Mouse (Mus musculus): ENCODE results near the gene Apoc4.

Gene Apoc4

DNA sequence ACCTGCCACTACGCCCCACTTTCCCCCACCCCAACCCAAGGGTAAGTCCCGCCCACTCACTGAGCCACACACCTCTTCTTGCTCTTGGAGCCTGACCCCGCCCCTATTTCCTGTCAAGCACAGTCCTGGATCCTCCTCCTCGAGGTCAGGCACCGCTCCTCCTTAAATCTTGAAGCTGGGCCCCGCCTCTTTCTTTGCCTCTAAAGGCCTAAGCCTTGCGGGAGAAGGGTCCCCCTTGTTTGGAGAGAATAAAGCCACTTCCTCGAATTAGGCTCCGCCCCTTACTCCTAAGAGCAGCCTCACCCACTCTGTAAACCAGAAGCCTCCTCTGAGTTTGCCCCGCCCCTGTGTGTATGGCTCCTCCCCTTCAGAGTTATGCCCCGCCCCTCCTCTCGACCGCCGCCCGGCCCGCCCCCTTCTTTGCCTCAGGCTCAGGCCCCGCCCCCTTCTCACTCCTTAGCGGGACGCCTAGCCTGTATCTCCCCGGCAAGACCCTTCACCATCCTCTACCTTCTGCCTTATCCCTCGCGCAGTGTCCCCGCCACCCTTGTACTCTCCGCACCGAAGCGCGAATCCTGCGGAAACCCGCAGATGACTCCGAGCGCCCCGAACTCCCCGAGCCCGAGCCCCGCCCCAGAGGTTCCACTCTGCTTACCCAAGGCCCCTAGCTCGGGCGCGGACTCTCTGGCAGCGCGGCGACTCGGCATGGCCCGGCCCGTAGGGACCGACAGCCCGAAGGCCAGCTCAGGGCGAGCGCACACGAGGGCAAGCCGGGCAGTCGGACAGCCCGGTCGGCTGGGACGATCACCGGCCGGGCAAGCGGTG is 52.5 kb downstream of the Apoc4 start:
- DNase-seq (ENCODE audit: low spot score), result peak; percentile 95

GRCm38 (mm10) chr7:19628192-19628535 is 53.1 kb downstream of the Apoc4 start:
- DNase-seq (ENCODE audit: low spot score), result no peak
